Mouse (Mus musculus): Measurements from ENCODE around the gene Pla2g10. TPM values are rescaled to one million over a fixed set of nuclear protein-coding genes. Genes with fewer than 3 reads are reported as not detected.
"Not testable (repeated sequence)": the region's sequence is repeated elsewhere in the genome, so short reads cannot be mapped to it uniquely, and the experiment has no call there.

The Pla2g10 gene
- polyA plus RNA-seq (2016; fragmentation: Nextera tagmentation; extraction: Ambion mirVana), result 0.09 TPM in 1 of 2 replicates, not detected in the other

GRCm38 (mm10) chr16:13730285-13731255 lies at the start of gene Pla2g10:
Gene Pla2g10 (minus strand): TSS chr16:13730983.
- no peak for DNase-seq (ENCODE audit: low spot score)
- H3K27ac ChIP-seq, result no peak within 1 kb of the TSS
- no peaks in the 10 kb centered on the region for H3K36me3 ChIP-seq
- 10% methylated on average over 26 of the region's 26 CpGs for WGBS
- no peaks in the 10 kb centered on the region for H3K9me3 ChIP-seq
- H3K4me3 ChIP-seq, result peak within 1 kb of the TSS; percentile 46
- peaks cover 10% of the 10 kb centered on the region for H3K4me1 ChIP-seq
- peaks cover 9% of the 10 kb centered on the region for H3K27me3 ChIP-seq (ENCODE audit: insufficient read depth, poor library complexity, severe bottlenecking)

GRCm38 (mm10) chr16:13774651-13775050 lies 43.9 kb upstream of the Pla2g10 start:
- H3K4me1 ChIP-seq; H3K36me3 ChIP-seq; H3K4me3 ChIP-seq; H3K27me3 ChIP-seq (ENCODE audit: insufficient read depth, poor library complexity, severe bottlenecking); H3K9me3 ChIP-seq; H3K27ac ChIP-seq; DNase-seq (ENCODE audit: low spot score): not testable (repeated sequence)
- 86% methylated on average over 3 of the region's 3 CpGs for WGBS

- H3K4me1 ChIP-seq; H3K36me3 ChIP-seq; DNase-seq (ENCODE audit: low spot score); H3K27ac ChIP-seq; H3K27me3 ChIP-seq (ENCODE audit: insufficient read depth, poor library complexity, severe bottlenecking); H3K9me3 ChIP-seq; H3K4me3 ChIP-seq: not testable (repeated sequence)
- 90% methylated on average over 2 of the region's 2 CpGs for WGBS
Observed at GRCm38 (mm10) chr16:13774011-13774410, 43.2 kb upstream of the Pla2g10 start.

- WGBS, result 80% methylated on average over 5 of the region's 5 CpGs
Observed at GRCm38 (mm10) chr16:13772051-13772450, 41.3 kb upstream of the Pla2g10 start.

GRCm38 (mm10) chr16:13771603-13772002 lies 40.8 kb upstream of the Pla2g10 start:
- not testable (repeated sequence) for H3K4me1 ChIP-seq; H3K4me3 ChIP-seq; DNase-seq (ENCODE audit: low spot score); H3K36me3 ChIP-seq; H3K27ac ChIP-seq; H3K9me3 ChIP-seq; H3K27me3 ChIP-seq (ENCODE audit: insufficient read depth, poor library complexity, severe bottlenecking)
- WGBS, result 69% methylated on average over 4 of the region's 4 CpGs

More at GRCm38 (mm10) chr16:13772051-13772450, 41.3 kb upstream of the Pla2g10 start:
- H3K4me3 ChIP-seq; H3K9me3 ChIP-seq; H3K27me3 ChIP-seq (ENCODE audit: insufficient read depth, poor library complexity, severe bottlenecking); DNase-seq (ENCODE audit: low spot score); H3K36me3 ChIP-seq; H3K4me1 ChIP-seq; H3K27ac ChIP-seq: not testable (repeated sequence)

- Histone ChIP-seq H3K4me1 (no peaks in the 10 kb centered on the region), H3K27me3 (ENCODE audit: insufficient read depth, poor library complexity, severe bottlenecking) (no peaks in the 10 kb centered on the region), H3K27ac (no peak overlapping the region), H3K4me3 (no peak overlapping the region), H3K9me3 (no peaks in the 10 kb centered on the region), H3K36me3 (no peaks in the 10 kb centered on the region)
- no peak for DNase-seq (ENCODE audit: low spot score)
Observed at GRCm38 (mm10) chr16:13766367-13766766, 35.6 kb upstream of the Pla2g10 start.

GRCm38 (mm10) chr16:13764519-13764918 lies 33.7 kb upstream of the Pla2g10 start:
- WGBS, result 46% methylated on average over 3 of the region's 3 CpGs
- no peaks in the 10 kb centered on the region for H3K9me3 ChIP-seq
- H3K27me3 ChIP-seq (ENCODE audit: insufficient read depth, poor library complexity, severe bottlenecking), result no peaks in the 10 kb centered on the region
- no peaks in the 10 kb centered on the region for H3K36me3 ChIP-seq
- DNase-seq (ENCODE audit: low spot score), result no peak
- H3K4me3 ChIP-seq, result no peak overlapping the region
- no peaks in the 10 kb centered on the region for H3K4me1 ChIP-seq
- H3K27ac ChIP-seq, result no peak overlapping the region

- WGBS, result 84% methylated on average over 1 of the region's 1 CpGs
- not testable (repeated sequence) for DNase-seq (ENCODE audit: low spot score); H3K27ac ChIP-seq; H3K36me3 ChIP-seq; H3K9me3 ChIP-seq; H3K4me3 ChIP-seq; H3K27me3 ChIP-seq (ENCODE audit: insufficient read depth, poor library complexity, severe bottlenecking); H3K4me1 ChIP-seq
Observed at GRCm38 (mm10) chr16:13762807-13763206, 32.0 kb upstream of the Pla2g10 start.

GRCm38 (mm10) chr16:13757823-13758222 lies 27.0 kb upstream of the Pla2g10 start:
- H3K27me3 ChIP-seq (ENCODE audit: insufficient read depth, poor library complexity, severe bottlenecking), result no peaks in the 10 kb centered on the region
- DNase-seq (ENCODE audit: low spot score), result no peak
- H3K4me1 ChIP-seq, result no peaks in the 10 kb centered on the region
- H3K9me3 ChIP-seq, result no peaks in the 10 kb centered on the region
- no peaks in the 10 kb centered on the region for H3K36me3 ChIP-seq
- no peak overlapping the region for H3K27ac ChIP-seq
- WGBS, result 94% methylated on average over 2 of the region's 2 CpGs
- H3K4me3 ChIP-seq, result no peak overlapping the region

GRCm38 (mm10) chr16:13754400-13755190 lies 23.8 kb upstream of the Pla2g10 start:
- Histone ChIP-seq H3K4me3 (peak overlapping the region; percentile 78), H3K9me3 (no peaks in the 10 kb centered on the region), H3K27me3 (ENCODE audit: insufficient read depth, poor library complexity, severe bottlenecking) (no peaks in the 10 kb centered on the region), H3K27ac (peak overlapping the region; percentile 37; the same call in 1 of the 2 replicates), H3K4me1 (no peaks in the 10 kb centered on the region), H3K36me3 (no peaks in the 10 kb centered on the region)
- WGBS, result under 1% methylated on average over 65 of the region's 65 CpGs
- DNase-seq (ENCODE audit: low spot score), result peak; percentile 97

GRCm38 (mm10) chr16:13753986-13754385 lies 23.2 kb upstream of the Pla2g10 start:
- H3K27me3 ChIP-seq (ENCODE audit: insufficient read depth, poor library complexity, severe bottlenecking), result no peaks in the 10 kb centered on the region
- H3K4me1 ChIP-seq, result no peaks in the 10 kb centered on the region
- 81% methylated on average over 8 of the region's 8 CpGs for WGBS
- DNase-seq (ENCODE audit: low spot score), result no peak
- H3K4me3 ChIP-seq, result peak overlapping the region; percentile 78
- H3K27ac ChIP-seq, result no peak overlapping the region
- H3K36me3 ChIP-seq, result no peaks in the 10 kb centered on the region
- H3K9me3 ChIP-seq, result no peaks in the 10 kb centered on the region

GRCm38 (mm10) chr16:13750626-13751025 lies 19.8 kb upstream of the Pla2g10 start:
- Histone ChIP-seq H3K27ac (no peak overlapping the region), H3K4me1 (no peaks in the 10 kb centered on the region), H3K4me3 (no peak overlapping the region), H3K36me3 (no peaks in the 10 kb centered on the region), H3K9me3 (no peaks in the 10 kb centered on the region), H3K27me3 (ENCODE audit: insufficient read depth, poor library complexity, severe bottlenecking) (no peaks in the 10 kb centered on the region)
- no peak for DNase-seq (ENCODE audit: low spot score)
- 90% methylated on average over 13 of the region's 13 CpGs for WGBS

GRCm38 (mm10) chr16:13749981-13750380 lies 19.2 kb upstream of the Pla2g10 start:
- 45% methylated on average over 3 of the region's 3 CpGs for WGBS
- Histone ChIP-seq H3K27ac (no peak overlapping the region), H3K27me3 (ENCODE audit: insufficient read depth, poor library complexity, severe bottlenecking) (no peaks in the 10 kb centered on the region), H3K36me3 (no peaks in the 10 kb centered on the region), H3K4me1 (no peaks in the 10 kb centered on the region), H3K9me3 (no peaks in the 10 kb centered on the region), H3K4me3 (no peak overlapping the region)
- no peak for DNase-seq (ENCODE audit: low spot score)

Data from heart, embryonic 10.5 days (tissue).